Mouse (Mus musculus) gastrocnemius, postnatal 36 days (tissue): Measurements from ENCODE around the gene Serpini1. TPM values are rescaled to one million over a fixed set of nuclear protein-coding genes. Genes with fewer than 3 reads are reported as not detected.
"Not testable (repeated sequence)": the region's sequence is repeated elsewhere in the genome, so short reads cannot be mapped to it uniquely, and the experiment has no call there.

Source experiments
- DNase-seq, 2 experiments: peaks; one replicate each; pipeline ENCODE4 v3.0.0; 2022
- intact Hi-C: fragments of 180-260 bp; cut with DNase I; formaldehyde crosslinking; loops from one replicate; pipeline ENCODE4 v1.15.1; 2025
- total RNA-seq, 2 experiments: library from RNA; stranded (reverse); gene quantifications; 2 replicates each; pipeline ENCODE4 v1.2.3; 2021

The Serpini1 gene
- total RNA-seq, 2 experiments from 2014 or later, result 0.92 to 2.1 TPM

DNA sequence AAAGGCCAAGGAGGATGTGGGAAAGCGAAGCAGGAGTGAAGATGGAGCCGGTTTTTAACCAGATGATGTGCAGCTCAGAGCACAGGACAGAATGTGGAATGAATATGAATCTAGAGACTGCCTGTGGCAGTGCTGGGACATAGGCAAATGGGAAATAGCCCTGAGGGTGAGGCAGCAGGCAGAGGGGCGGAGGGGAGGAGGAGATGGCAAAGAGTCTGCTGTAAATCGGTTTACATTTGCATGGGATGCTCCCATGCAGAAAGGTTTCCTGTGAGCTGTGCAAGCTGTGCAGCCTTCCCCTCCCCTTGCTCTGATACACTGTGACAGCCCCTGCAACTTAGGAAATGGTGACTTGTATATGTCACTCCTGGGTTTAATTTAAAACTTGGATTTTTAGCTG is 76.3 kb downstream of the Serpini1 start:
- DNase-seq, result no peak
- intact Hi-C loops, result no loop called here

DNA sequence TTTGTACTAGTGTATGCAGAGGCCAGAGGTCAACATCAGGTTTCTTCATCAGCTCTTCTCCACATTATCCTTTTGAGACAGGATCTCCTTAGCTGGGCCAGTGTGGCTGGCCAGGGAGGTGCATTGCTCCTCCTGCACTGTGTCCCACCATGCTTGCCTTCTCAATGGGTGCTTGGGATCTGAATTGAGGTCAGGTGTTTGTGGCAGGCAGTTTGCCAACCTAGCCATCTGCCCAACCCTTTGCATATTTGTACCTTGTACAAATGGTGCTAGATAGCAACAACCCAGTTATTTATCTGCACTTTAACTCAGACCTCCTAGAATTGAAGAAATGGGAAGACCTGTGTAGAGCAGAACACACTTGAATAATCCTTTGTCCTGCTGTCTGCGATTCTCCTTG is 78.3 kb downstream of the Serpini1 start:
- no peak for DNase-seq
- intact Hi-C loops, result no loop called here

DNA sequence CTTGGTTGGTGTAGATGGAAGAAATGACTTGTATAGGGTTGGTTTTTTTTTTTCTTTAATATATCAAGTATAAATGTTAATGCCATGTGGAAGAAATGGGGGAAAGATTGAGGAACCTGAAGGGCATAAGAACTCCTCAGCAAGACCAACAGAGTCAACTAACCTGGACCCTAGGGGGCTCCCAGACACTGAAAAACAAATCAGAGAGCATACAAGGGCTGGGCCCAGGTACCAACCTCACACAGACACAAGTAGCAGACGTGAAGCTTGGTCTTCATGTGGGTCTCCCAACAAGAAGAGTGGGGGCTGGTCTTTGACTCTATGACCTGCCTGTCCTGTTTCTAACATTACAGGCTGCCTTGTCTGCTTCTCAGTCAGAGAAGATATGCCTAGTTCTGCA is 82.2 kb downstream of the Serpini1 start:
- intact Hi-C loops, result no loop called here
- no peak for DNase-seq

DNA sequence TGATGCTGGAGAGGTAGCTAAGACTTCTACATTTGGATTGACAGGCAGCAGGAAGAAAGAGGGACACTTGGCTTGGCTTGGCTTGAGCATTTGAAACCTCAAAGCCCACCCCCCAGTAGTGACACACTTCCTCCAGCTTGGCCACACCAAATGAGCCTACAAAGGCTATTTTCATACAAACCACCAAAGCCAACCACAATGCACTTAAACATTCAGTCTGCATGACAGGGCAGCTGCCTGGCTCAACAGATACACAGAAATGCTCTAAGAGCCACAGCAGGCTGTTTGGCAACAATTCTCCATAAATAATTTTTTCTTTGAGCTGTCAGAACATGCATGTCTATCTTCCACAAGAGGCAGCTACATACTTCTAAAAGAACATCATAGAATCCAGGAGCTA is 90.2 kb downstream of the Serpini1 start:
- DNase-seq, result no peak
- intact Hi-C loops, result no loop called here

DNA sequence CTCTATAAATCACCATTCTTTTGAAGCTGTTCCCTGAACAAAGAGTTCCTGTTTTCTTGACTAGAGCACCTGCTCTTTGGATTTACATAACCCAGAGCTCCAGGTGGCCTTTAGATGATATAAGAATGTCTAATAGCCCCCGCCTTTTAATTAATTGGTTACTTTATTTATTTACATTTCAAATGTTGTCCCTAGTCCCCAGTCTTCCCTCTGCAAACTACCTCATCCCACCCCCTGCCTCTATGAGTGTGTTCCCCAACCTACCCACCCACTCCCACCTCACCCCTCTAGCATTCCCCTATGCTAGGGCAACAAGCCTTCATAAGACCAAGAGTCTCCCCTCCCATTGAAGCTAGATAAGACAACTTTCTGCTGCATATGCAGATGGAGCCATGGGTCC is 90.9 kb downstream of the Serpini1 start:
- DNase-seq, result no peak
- intact Hi-C loops, result no loop called here

DNA sequence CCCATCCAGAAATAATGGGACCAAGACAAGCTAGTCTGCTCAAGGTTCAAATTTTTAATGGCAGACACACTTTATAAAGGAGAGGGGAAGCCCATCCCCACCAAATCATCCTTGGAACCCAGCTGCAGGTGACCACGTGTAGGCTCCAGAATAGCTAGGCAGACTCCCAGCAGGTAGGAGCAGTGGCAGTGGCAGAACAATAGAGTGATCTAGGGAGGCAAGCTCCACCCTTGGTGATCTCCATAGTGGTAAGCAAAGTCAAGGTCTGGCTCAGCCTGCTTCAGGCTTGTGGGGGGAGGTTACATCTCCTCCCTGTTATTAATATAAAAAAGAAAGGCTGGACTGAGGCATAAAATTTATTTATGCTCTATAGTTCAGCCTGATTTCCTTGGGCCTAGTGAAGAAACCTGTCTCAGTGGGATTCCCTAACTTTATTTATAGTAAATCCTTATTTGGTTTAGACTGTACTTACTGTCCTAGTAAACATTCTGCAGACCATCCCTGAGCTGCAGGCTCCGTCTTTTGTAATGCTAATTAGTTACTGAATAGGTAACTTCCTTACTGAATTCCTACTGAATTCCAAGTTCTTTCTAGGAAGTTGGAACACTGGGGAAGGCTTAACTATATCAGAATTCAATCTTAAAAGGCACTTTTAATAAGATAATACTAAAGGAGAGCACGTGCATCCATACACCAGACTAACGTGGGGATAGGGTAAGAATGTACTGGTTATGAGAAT is 93.2 kb downstream of the Serpini1 start:
- DNase-seq, intact Hi-C loops: not testable (repeated sequence)

DNA sequence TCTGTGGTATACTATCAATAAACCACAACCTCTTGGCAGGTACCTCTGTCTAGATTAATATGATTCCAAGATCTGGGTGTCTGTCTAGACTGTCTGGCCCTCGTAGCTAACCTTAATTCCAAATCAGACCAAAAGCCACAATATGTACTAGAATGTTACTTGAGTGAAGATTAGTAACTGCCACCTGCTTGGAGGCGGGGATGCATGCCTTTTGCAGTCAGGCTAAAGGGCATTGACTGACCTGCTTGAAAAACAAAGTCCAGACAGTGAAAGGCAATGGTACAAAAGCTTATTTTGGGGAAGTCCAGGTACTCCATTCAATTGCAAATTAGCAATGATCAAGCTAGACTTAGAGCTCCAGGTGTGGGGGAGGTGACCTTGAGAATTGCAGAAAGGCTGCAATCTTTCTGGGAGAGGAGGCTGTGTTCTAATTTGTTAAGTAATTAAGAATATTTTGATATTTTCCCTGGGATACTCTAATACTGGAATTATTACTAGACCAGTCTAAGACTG is 94.3 kb downstream of the Serpini1 start:
- intact Hi-C loops, result no loop called here
- DNase-seq, result no peak

DNA sequence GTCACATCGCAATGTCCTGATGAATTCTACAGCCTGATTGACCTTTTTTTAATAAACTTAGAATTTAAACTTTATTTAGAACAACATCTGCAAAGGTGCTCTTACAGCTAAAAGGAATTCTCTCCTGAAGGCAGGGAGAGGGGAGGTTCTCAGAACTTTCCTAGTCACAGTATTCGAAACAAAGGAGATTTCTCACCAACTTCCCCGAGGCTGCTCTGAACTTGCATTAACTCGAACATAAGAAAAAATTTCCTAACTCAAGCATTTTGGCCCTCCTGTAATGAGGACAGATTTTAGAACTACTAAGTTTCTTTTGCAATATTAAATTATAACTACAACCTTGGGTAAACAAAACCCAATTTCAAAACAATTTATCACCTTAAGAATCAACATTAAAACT is 96.6 kb downstream of the Serpini1 start:
- intact Hi-C loops, DNase-seq: not testable (repeated sequence)

DNA sequence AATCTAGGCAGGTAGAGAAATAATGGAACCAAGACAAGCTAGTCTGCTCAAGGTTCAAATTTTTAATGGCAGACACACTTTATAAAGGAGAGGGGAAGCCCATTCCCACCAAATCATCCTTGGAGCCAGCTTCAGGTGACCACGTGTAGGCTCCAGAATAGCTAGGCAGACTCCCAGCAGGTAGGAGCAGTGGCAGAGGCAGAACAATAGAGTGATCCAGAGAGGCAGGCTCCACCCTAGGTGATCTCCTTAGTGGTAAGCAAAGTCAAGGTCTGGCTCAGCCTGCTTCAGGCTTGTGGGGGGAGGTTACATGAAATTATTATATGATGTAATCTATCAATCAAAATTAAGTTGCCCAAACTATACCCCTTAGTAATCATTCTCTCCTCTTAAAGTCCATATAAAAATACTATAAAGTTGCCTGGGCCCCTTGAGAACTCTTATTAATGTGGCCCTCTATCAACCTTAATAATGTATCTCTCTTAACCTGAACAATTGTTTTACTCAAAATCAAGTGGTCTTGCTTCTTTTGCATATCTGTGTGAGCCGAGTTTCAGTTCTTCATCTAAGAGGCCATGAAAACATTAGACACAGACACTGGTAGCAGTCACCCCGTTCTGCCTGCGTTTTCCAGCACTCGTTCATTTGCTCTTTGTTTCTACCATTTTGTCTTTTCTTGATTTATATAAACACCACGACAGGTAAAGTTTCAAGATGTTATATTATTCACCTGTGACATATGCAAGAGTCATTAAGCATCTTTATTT is 98.4 kb downstream of the Serpini1 start:
- no peak for DNase-seq
- intact Hi-C loops, result no loop called here

DNA sequence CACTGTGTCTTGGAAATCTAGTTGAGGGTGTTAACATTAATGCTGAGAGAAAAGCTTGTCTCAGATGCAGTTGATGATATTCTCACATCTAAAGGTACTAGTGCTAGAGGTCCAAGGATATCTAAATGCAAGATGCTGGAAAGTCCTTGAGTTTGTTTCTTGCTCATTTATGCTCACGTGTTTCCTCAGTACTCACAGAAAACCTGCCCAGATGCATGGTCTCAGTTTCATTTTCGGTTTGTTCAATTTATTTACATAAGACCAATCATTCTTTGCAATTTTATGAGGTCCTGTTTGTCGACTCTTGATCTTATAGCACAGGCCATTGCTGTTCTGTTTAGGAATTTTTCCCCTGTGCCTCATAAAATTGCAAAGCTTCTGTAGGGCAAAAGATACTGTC is 109.6 kb downstream of the Serpini1 start:
- intact Hi-C loops, result no loop called here

DNA sequence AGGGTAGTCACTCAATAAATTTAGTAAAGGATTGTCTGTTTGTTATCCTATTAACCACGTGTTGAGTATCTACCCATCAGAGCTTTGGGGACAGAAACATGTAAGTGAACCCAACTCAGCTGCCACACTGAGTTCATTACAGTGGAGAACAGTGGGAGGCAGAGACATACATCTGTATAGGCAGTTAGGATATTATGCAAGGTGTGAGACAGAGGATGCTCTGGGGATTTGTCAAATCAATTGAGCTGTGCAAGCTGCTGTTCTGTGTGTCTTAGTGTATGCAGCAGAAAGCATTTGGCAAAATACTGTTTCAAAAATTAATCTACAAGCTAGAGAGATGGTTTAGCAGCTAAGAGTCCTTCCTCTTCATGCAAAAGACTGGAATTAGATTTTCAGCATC is 113.1 kb downstream of the Serpini1 start:
- no peak for DNase-seq
- intact Hi-C loops, result no loop called here

More for the DNA sequence above, 109.6 kb downstream of the Serpini1 start:
- no peak for DNase-seq

DNA sequence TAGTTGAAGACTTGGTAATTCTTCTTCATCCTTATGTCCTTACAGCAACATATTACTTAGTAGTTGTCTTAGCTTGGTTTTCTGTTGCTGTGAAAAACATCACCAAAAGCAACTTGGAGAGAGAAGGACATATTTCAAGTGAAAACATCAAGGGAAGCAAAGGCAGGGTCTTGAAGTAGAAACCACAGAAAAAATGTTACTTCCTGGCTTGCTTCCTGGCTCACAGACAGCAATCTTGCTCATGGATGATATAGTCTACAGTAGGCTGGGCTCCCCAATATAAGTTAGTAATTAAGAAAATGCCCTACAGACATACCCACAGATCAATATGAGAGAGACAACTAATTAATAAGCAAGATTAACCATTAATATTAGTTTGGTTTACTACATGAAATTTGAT is 125.5 kb downstream of the Serpini1 start:
- intact Hi-C loops, result no loop called here
- no peak for DNase-seq

DNA sequence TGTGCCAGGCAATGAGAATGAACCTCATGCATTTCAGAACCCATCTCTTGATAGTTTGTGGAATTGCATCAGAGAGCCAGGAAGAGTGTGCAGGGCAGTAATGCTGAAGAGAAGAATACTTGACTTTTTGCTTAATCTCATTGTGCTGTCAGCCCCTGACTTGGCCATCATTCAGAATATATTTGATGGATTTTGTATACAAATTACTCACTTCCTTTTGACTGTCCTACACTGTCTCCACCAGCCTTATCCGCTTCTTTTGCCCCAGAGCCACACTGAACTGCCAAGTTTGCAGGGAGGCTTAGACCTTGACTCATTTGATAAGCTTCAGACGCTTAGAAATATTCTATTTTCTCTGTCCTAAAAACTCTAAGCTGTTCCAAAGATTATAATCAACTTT is 129.4 kb downstream of the Serpini1 start:
- DNase-seq, result no peak

DNA sequence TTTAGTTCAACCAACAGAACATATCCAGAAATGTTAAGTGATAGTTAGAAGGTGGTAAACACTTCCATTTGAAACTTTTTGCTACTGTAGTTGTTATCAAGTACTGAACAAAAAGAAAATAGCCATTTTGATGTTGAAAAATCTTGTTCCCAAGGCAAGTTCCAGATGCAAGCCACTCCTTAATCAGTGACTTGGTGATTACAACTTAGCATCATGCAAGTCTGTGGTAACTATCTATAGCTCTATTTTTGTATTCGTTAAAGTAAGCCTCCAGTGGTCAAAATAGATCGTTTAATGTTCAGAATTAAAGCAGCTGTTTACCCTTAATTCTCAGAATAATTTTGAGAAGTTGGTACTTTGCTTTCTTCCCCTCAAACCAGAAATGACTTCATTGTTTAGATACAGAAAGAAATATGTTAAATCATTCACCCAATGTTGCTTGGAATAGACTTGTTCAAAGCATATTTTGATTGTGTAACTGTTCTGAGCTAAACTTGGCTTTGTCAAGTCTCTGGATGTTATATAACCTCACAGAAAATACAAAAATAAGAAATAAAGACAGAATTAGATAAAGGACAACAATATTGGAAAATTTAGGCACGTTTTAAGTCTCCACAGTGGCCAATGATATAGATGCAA is 130.0 kb downstream of the Serpini1 start:
- intact Hi-C loops, result no loop called here

More for the DNA sequence above, 129.4 kb downstream of the Serpini1 start:
- intact Hi-C loops, result no loop called here

DNA sequence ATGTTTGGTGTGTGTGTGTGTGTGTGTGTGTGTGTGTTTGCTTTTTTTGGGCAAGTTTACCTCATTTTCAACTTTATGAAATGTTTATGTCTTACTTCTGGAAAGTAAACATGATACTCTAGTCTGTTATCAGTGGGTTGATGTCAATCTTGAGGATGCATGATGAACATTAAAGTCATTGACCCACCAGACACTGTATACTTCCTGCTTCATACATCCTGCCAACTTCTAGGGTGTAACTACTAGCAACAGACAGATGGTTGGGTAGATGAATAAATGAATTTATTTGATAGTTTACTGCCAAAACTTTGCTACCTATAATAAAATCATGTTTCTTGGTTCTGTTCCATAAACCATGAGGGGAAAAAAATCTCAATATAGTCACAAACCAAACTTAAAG is 133.0 kb downstream of the Serpini1 start:
- DNase-seq, result no peak
- intact Hi-C loops, result no loop called here

More for the DNA sequence above, 130.0 kb downstream of the Serpini1 start:
- DNase-seq, result no peak

DNA sequence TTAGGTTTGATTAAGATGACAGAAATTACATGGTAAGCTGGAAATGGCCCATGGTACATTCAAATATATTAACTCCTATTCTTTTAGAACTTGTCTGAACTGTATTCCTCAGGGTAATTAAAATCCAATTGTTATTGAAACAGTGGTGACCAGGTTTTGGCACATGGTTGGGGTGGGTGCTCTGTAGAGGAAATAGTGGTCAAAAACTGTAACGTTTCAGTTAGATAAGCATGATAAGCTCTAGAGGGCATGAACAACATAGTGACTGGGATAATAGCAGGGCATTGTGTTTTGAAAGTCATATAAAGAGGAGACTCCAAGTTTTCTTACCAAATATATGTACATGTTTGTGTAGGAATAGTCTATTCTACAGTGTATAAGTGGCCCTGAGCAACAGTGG is 134.7 kb downstream of the Serpini1 start:
- intact Hi-C loops, result no loop called here
- no peak for DNase-seq

Other genes with a start within 250 kb of the Serpini1 start
- not detected for gene Wdr49, start 75.4 kb upstream of the Serpini1 start, total RNA-seq
- 10 to 100 TPM; 12.7 to 14.6 TPM for gene Pdcd10, start 691 bp upstream of the Serpini1 start, total RNA-seq
- not detected for gene Gm29133, start 190.7 kb downstream of the Serpini1 start, total RNA-seq